Mouse (Mus musculus): ENCODE data around the gene Jade1. TPM values are rescaled to one million over a fixed set of nuclear protein-coding genes. Genes with fewer than 3 reads are reported as not detected.
A peak's percentile ranks its signal among the peaks of the same experiment; 100 is the strongest.

Jade1 gene
- polyA plus RNA-seq, 1 experiment from 2014 or later, result 15.3 TPM

GRCm38 (mm10) chr3:41516961-41517518, 38.5 kb upstream of the Jade1 start:
- no peaks in the 10 kb centered on the region; the same call in 1 of the 2 replicates for H3K4me1 ChIP-seq (replicated peaks; ENCODE audit: control insufficient read depth, insufficient read depth, low read length)
- H3K4me3 ChIP-seq (ENCODE audit: low read depth, low read length), result no peak overlapping the region
- 75% methylated on average over 8 of the region's 8 CpGs for WGBS
- H3K27ac ChIP-seq (ENCODE audit: low read depth, low read length), result no peak overlapping the region
- TF ChIP-seq CTCF (IDR thresholded peaks at IDR 0.05; ENCODE audit: low read depth), result no peak
- no peaks in the 10 kb centered on the region for H3K36me3 ChIP-seq (ENCODE audit: control insufficient read depth, insufficient read depth)
- H3K27me3 ChIP-seq (replicated peaks; ENCODE audit: control insufficient read depth, insufficient read depth, low read length), result no peaks in the 10 kb centered on the region
- no peak for ATAC-seq
- no peak overlapping the region for H3K4me2 ChIP-seq (replicated peaks; ENCODE audit: low read depth)
- H3K9me3 ChIP-seq (ENCODE audit: control insufficient read depth), result no peaks in the 10 kb centered on the region
- no peak overlapping the region for H3K9ac ChIP-seq (ENCODE audit: low read depth, low read length)

GRCm38 (mm10) chr3:41520925-41521324, 34.6 kb upstream of the Jade1 start:
- Histone ChIP-seq H3K27me3 (replicated peaks; ENCODE audit: control insufficient read depth, insufficient read depth, low read length) (no peaks in the 10 kb centered on the region), H3K4me1 (replicated peaks; ENCODE audit: control insufficient read depth, insufficient read depth, low read length) (no peaks in the 10 kb centered on the region; the same call in 1 of the 2 replicates), H3K4me2 (replicated peaks; ENCODE audit: low read depth) (no peak overlapping the region), H3K36me3 (ENCODE audit: control insufficient read depth, insufficient read depth) (no peaks in the 10 kb centered on the region), H3K9me3 (ENCODE audit: control insufficient read depth) (no peaks in the 10 kb centered on the region), H3K27ac (ENCODE audit: low read depth, low read length) (no peak overlapping the region), H3K4me3 (ENCODE audit: low read depth, low read length) (no peak overlapping the region), H3K9ac (ENCODE audit: low read depth, low read length) (no peak overlapping the region)
- WGBS, result 85% methylated on average over 4 of the region's 4 CpGs
- ATAC-seq, result no peak
- TF ChIP-seq CTCF (IDR thresholded peaks at IDR 0.05; ENCODE audit: low read depth), result no peak

GRCm38 (mm10) chr3:41521733-41522132, 33.8 kb upstream of the Jade1 start:
- ATAC-seq, result no peak
- H3K9me3 ChIP-seq (ENCODE audit: control insufficient read depth), result no peaks in the 10 kb centered on the region
- H3K4me2 ChIP-seq (replicated peaks; ENCODE audit: low read depth), result peak overlapping the region; percentile 53; the same call in 1 of the 2 replicates
- no peak overlapping the region for H3K9ac ChIP-seq (ENCODE audit: low read depth, low read length)
- no peak for TF ChIP-seq CTCF (IDR thresholded peaks at IDR 0.05; ENCODE audit: low read depth)
- no peaks in the 10 kb centered on the region; the same call in 1 of the 2 replicates for H3K4me1 ChIP-seq (replicated peaks; ENCODE audit: control insufficient read depth, insufficient read depth, low read length)
- H3K27ac ChIP-seq (ENCODE audit: low read depth, low read length), result peak overlapping the region; percentile 61; the same call in 1 of the 2 replicates
- 24% methylated on average over 3 of the region's 3 CpGs for WGBS
- no peaks in the 10 kb centered on the region for H3K27me3 ChIP-seq (replicated peaks; ENCODE audit: control insufficient read depth, insufficient read depth, low read length)
- H3K36me3 ChIP-seq (ENCODE audit: control insufficient read depth, insufficient read depth), result no peaks in the 10 kb centered on the region
- no peak overlapping the region for H3K4me3 ChIP-seq (ENCODE audit: low read depth, low read length)

- Histone ChIP-seq H3K4me3 (ENCODE audit: low read depth, low read length) (peak overlapping the region; percentile 11; the same call in 1 of the 2 replicates), H3K27ac (ENCODE audit: low read depth, low read length) (peak overlapping the region; percentile 61), H3K36me3 (ENCODE audit: control insufficient read depth, insufficient read depth) (no peaks in the 10 kb centered on the region), H3K27me3 (replicated peaks; ENCODE audit: control insufficient read depth, insufficient read depth, low read length) (no peaks in the 10 kb centered on the region), H3K4me1 (replicated peaks; ENCODE audit: control insufficient read depth, insufficient read depth, low read length) (no peaks in the 10 kb centered on the region; the same call in 1 of the 2 replicates), H3K4me2 (replicated peaks; ENCODE audit: low read depth) (peak overlapping the region; percentile 53), H3K9me3 (ENCODE audit: control insufficient read depth) (no peaks in the 10 kb centered on the region), H3K9ac (ENCODE audit: low read depth, low read length) (0 out of 2 replicates have a peak overlapping the region, but pooled peaks have one; percentile 0)
- no peak for TF ChIP-seq CTCF (IDR thresholded peaks at IDR 0.05; ENCODE audit: low read depth)
- peak; percentile 96 for ATAC-seq
- WGBS, result 23% methylated on average over 18 of the region's 18 CpGs
These were observed 33.1 kb upstream of the Jade1 start for GRCm38 (mm10) chr3:41522226-41523005.

- Histone ChIP-seq H3K9ac (ENCODE audit: low read depth, low read length) (no peak overlapping the region), H3K9me3 (ENCODE audit: control insufficient read depth) (no peaks in the 10 kb centered on the region), H3K27ac (ENCODE audit: low read depth, low read length) (peak overlapping the region; percentile 61; the same call in 1 of the 2 replicates), H3K4me2 (replicated peaks; ENCODE audit: low read depth) (peak overlapping the region; percentile 53), H3K4me3 (ENCODE audit: low read depth, low read length) (no peak overlapping the region; the same call in 1 of the 2 replicates), H3K36me3 (ENCODE audit: control insufficient read depth, insufficient read depth) (no peaks in the 10 kb centered on the region), H3K27me3 (replicated peaks; ENCODE audit: control insufficient read depth, insufficient read depth, low read length) (no peaks in the 10 kb centered on the region), H3K4me1 (replicated peaks; ENCODE audit: control insufficient read depth, insufficient read depth, low read length) (no peaks in the 10 kb centered on the region; the same call in 1 of the 2 replicates)
- TF ChIP-seq CTCF (IDR thresholded peaks at IDR 0.05; ENCODE audit: low read depth), result no peak
- WGBS, result 25% methylated on average over 2 of the region's 2 CpGs
- ATAC-seq, result peak; percentile 83
These were observed 32.5 kb upstream of the Jade1 start for GRCm38 (mm10) chr3:41523006-41523375.

GRCm38 (mm10) chr3:41523460-41523859, 32.1 kb upstream of the Jade1 start:
- H3K27me3 ChIP-seq (replicated peaks; ENCODE audit: control insufficient read depth, insufficient read depth, low read length), result no peaks in the 10 kb centered on the region
- H3K4me2 ChIP-seq (replicated peaks; ENCODE audit: low read depth), result no peak overlapping the region
- H3K9me3 ChIP-seq (ENCODE audit: control insufficient read depth), result no peaks in the 10 kb centered on the region
- no peaks in the 10 kb centered on the region; the same call in 1 of the 2 replicates for H3K4me1 ChIP-seq (replicated peaks; ENCODE audit: control insufficient read depth, insufficient read depth, low read length)
- no peak overlapping the region for H3K9ac ChIP-seq (ENCODE audit: low read depth, low read length)
- no peak overlapping the region for H3K27ac ChIP-seq (ENCODE audit: low read depth, low read length)
- 87% methylated on average over 4 of the region's 4 CpGs for WGBS
- no peaks in the 10 kb centered on the region for H3K36me3 ChIP-seq (ENCODE audit: control insufficient read depth, insufficient read depth)
- no peak for TF ChIP-seq CTCF (IDR thresholded peaks at IDR 0.05; ENCODE audit: low read depth)
- H3K4me3 ChIP-seq (ENCODE audit: low read depth, low read length), result no peak overlapping the region
- no peak for ATAC-seq

Data from intestine, postnatal 0 days (tissue).